Mouse (Mus musculus): ENCODE data around the gene Itga2b.

Itga2b gene

GRCm38 (mm10) chr11:102435754-102436470, 34.0 kb downstream of the Itga2b start:
- peak; percentile 53 to 68 for DNase-seq

- DNase-seq = no peak
These were observed 34.9 kb downstream of the Itga2b start for GRCm38 (mm10) chr11:102434816-102435705.

- peak; percentile 86 to 93 for DNase-seq
These were observed 35.5 kb downstream of the Itga2b start for GRCm38 (mm10) chr11:102434406-102434805.

GRCm38 (mm10) chr11:102433866-102434265, 36.1 kb downstream of the Itga2b start:
- DNase-seq = no peak

- peak; percentile 75 to 83 for DNase-seq
These were observed 37.0 kb downstream of the Itga2b start for GRCm38 (mm10) chr11:102432896-102433295.

- DNase-seq = no peak
These were observed 37.6 kb downstream of the Itga2b start for GRCm38 (mm10) chr11:102432115-102432843.

- DNase-seq = no peak
These were observed 38.2 kb downstream of the Itga2b start for GRCm38 (mm10) chr11:102431728-102432114.

- DNase-seq = peak; percentile 87 to 93
These were observed 38.8 kb downstream of the Itga2b start for GRCm38 (mm10) chr11:102431018-102431645.

GRCm38 (mm10) chr11:102430121-102431017, 39.6 kb downstream of the Itga2b start, which contains the start of gene Grn:
Gene Grn (plus strand): TSS chr11:102430315.
- DNase-seq = peak; percentile 93 to 98

- DNase-seq = no peak
These were observed 40.4 kb downstream of the Itga2b start for GRCm38 (mm10) chr11:102429551-102429950.

GRCm38 (mm10) chr11:102428981-102429540, 40.9 kb downstream of the Itga2b start:
- DNase-seq = no peak

GRCm38 (mm10) chr11:102425555-102426316, 44.2 kb downstream of the Itga2b start:
- DNase-seq = no peak

GRCm38 (mm10) chr11:102424666-102425065, 45.3 kb downstream of the Itga2b start:
- DNase-seq = no peak

- no peak for DNase-seq
These were observed 48.4 kb downstream of the Itga2b start for GRCm38 (mm10) chr11:102421559-102421958.

- DNase-seq = no peak
These were observed 51.0 kb downstream of the Itga2b start for GRCm38 (mm10) chr11:102418887-102419286.

GRCm38 (mm10) chr11:102417160-102417559, 52.8 kb downstream of the Itga2b start:
- no peak for DNase-seq

GRCm38 (mm10) chr11:102415034-102415802, 54.7 kb downstream of the Itga2b start:
- DNase-seq = no peak

GRCm38 (mm10) chr11:102413059-102413458, 56.9 kb downstream of the Itga2b start:
- no peak for DNase-seq

- DNase-seq = peak; percentile 97 to 98
These were observed 58.2 kb downstream of the Itga2b start for GRCm38 (mm10) chr11:102411704-102412103.

Measured in kidney, postnatal 36 days (tissue).